Mouse (Mus musculus) embryo, embryonic 10.5 days (tissue): ENCODE measurements around the gene Otx1.

Experiments
- DNase-seq: peaks from one replicate; pipeline ENCODE4 v3.0.0-alpha.2; 2015; ENCODE audit warnings: low spot score

Otx1 gene

GRCm38 (mm10) chr11:22002783-22003340 is at the start of gene Otx1:
Gene Otx1, minus strand, starts transcription at chr11:22002897.
- peak; percentile 82 for DNase-seq

- DNase-seq: no peak
These were observed 48.2 kb upstream of the Otx1 start for GRCm38 (mm10) chr11:22050864-22051263.

- DNase-seq: no peak
These were observed 37.2 kb upstream of the Otx1 start for GRCm38 (mm10) chr11:22039854-22040426.

- no peak for DNase-seq
These were observed 31.9 kb upstream of the Otx1 start for GRCm38 (mm10) chr11:22034564-22035105.

- no peak for DNase-seq
These were observed 30.9 kb upstream of the Otx1 start for GRCm38 (mm10) chr11:22033582-22033981.

GRCm38 (mm10) chr11:22020602-22021001 is 17.9 kb upstream of the Otx1 start:
- no peak for DNase-seq

- no peak for DNase-seq
These were observed 14.7 kb upstream of the Otx1 start for GRCm38 (mm10) chr11:22017444-22017843.

GRCm38 (mm10) chr11:22016341-22016740 is 13.6 kb upstream of the Otx1 start:
- no peak for DNase-seq

GRCm38 (mm10) chr11:22008817-22009216 is 6.1 kb upstream of the Otx1 start:
- DNase-seq: peak; percentile 50

- DNase-seq: peak; percentile 81
These were observed 5.5 kb upstream of the Otx1 start for GRCm38 (mm10) chr11:22008129-22008596.

- DNase-seq: no peak
These were observed 5.0 kb upstream of the Otx1 start for GRCm38 (mm10) chr11:22007781-22008110.

- DNase-seq: peak; percentile 68
These were observed 4.5 kb upstream of the Otx1 start for GRCm38 (mm10) chr11:22007088-22007780.

- peak; percentile 58 for DNase-seq
These were observed 3.9 kb upstream of the Otx1 start for GRCm38 (mm10) chr11:22006471-22007087.

- peak; percentile 59 for DNase-seq
These were observed 2.7 kb upstream of the Otx1 start for GRCm38 (mm10) chr11:22005281-22005870.

GRCm38 (mm10) chr11:22004331-22004841 is 1.7 kb upstream of the Otx1 start:
- DNase-seq: peak; percentile 68

GRCm38 (mm10) chr11:22003341-22003981 is 764 bp upstream of the Otx1 start:
- peak; percentile 78 for DNase-seq

- DNase-seq: peak; percentile 62
These were observed 475 bp downstream of the Otx1 start for GRCm38 (mm10) chr11:22002062-22002782.

GRCm38 (mm10) chr11:22001321-22002061 is 1.2 kb downstream of the Otx1 start:
- DNase-seq: peak; percentile 87

GRCm38 (mm10) chr11:22000316-22001076 is 2.2 kb downstream of the Otx1 start:
- peak; percentile 53 for DNase-seq
